Mouse (Mus musculus): ENCODE results near the gene Hsd3b7. TPM values are rescaled to one million over a fixed set of nuclear protein-coding genes. Genes with fewer than 3 reads are reported as not detected.
"Not testable (repeated sequence)": the region's sequence is repeated elsewhere in the genome, so short reads cannot be mapped to it uniquely, and the experiment has no call there.

The Hsd3b7 gene
- polyA plus RNA-seq, 1 experiment = 14.5 TPM

GRCm38 (mm10) chr7:127823236-127824171 lies 23.1 kb downstream of the Hsd3b7 start:
- no peak for TF ChIP-seq CTCF (IDR thresholded peaks at IDR 0.05; ENCODE audit: extremely low read depth, insufficient read depth, low read length)
- TF ChIP-seq POLR2A (IDR thresholded peaks at IDR 0.05; ENCODE audit: extremely low read depth, insufficient read depth, low read length) = no peak

GRCm38 (mm10) chr7:127824176-127824871 lies 23.9 kb downstream of the Hsd3b7 start, which contains the start of the genes Stx4a and Stx1b:
Gene Stx4a, plus strand, starts transcription at chr7:127824294.
Gene Stx1b, minus strand, starts transcription at chr7:127824549.
- peak; percentile 33; the same call in 1 of the 2 replicates for TF ChIP-seq POLR2A (IDR thresholded peaks at IDR 0.05; ENCODE audit: extremely low read depth, insufficient read depth, low read length)
- TF ChIP-seq CTCF (IDR thresholded peaks at IDR 0.05; ENCODE audit: extremely low read depth, insufficient read depth, low read length) = no peak

More at GRCm38 (mm10) chr7:127823236-127824171, 23.1 kb downstream of the Hsd3b7 start:
- Histone ChIP-seq H3K27ac (ENCODE audit: insufficient read depth, low read length) (peak overlapping the region; percentile 79), H3K4me3 (ENCODE audit: insufficient read depth, low read length) (peak overlapping the region; percentile 96), H3K4me1 (ENCODE audit: control insufficient read depth, insufficient read depth, low read length) (no peaks in the 10 kb centered on the region)

GRCm38 (mm10) chr7:127835550-127835949 lies 35.1 kb downstream of the Hsd3b7 start:
- TF ChIP-seq POLR2A (IDR thresholded peaks at IDR 0.05; ENCODE audit: extremely low read depth, insufficient read depth, low read length) = no peak
- no peak for TF ChIP-seq CTCF (IDR thresholded peaks at IDR 0.05; ENCODE audit: extremely low read depth, insufficient read depth, low read length)
- Histone ChIP-seq H3K27ac (ENCODE audit: insufficient read depth, low read length) (no peak overlapping the region), H3K4me3 (ENCODE audit: insufficient read depth, low read length) (no peak overlapping the region), H3K4me1 (ENCODE audit: control insufficient read depth, insufficient read depth, low read length) (no peaks in the 10 kb centered on the region)

More at GRCm38 (mm10) chr7:127824176-127824871, 23.9 kb downstream of the Hsd3b7 start, which contains the start of the genes Stx4a and Stx1b:
- peak within 1 kb of the TSS; percentile 96 for H3K4me3 ChIP-seq (ENCODE audit: insufficient read depth, low read length)
- H3K27ac ChIP-seq (ENCODE audit: insufficient read depth, low read length) = peak within 1 kb of the TSS; percentile 79
- H3K4me1 ChIP-seq (ENCODE audit: control insufficient read depth, insufficient read depth, low read length) = no peaks in the 10 kb centered on the region

GRCm38 (mm10) chr7:127837473-127837872 lies 37.1 kb downstream of the Hsd3b7 start:
- H3K4me3 ChIP-seq (ENCODE audit: insufficient read depth, low read length) = no peak overlapping the region
- TF ChIP-seq CTCF (IDR thresholded peaks at IDR 0.05; ENCODE audit: extremely low read depth, insufficient read depth, low read length) (no peak), POLR2A (IDR thresholded peaks at IDR 0.05; ENCODE audit: extremely low read depth, insufficient read depth, low read length) (no peak)
- no peaks in the 10 kb centered on the region for H3K4me1 ChIP-seq (ENCODE audit: control insufficient read depth, insufficient read depth, low read length)
- no peak overlapping the region for H3K27ac ChIP-seq (ENCODE audit: insufficient read depth, low read length)

- not testable (repeated sequence) for H3K27ac ChIP-seq (ENCODE audit: insufficient read depth, low read length); H3K4me3 ChIP-seq (ENCODE audit: insufficient read depth, low read length); H3K4me1 ChIP-seq (ENCODE audit: control insufficient read depth, insufficient read depth, low read length)
These were observed 37.5 kb downstream of the Hsd3b7 start for GRCm38 (mm10) chr7:127837878-127838277.

GRCm38 (mm10) chr7:127840031-127840430 lies 39.6 kb downstream of the Hsd3b7 start:
- not testable (repeated sequence) for H3K27ac ChIP-seq (ENCODE audit: insufficient read depth, low read length); H3K4me3 ChIP-seq (ENCODE audit: insufficient read depth, low read length); H3K4me1 ChIP-seq (ENCODE audit: control insufficient read depth, insufficient read depth, low read length)

GRCm38 (mm10) chr7:127840886-127841285 lies 40.5 kb downstream of the Hsd3b7 start:
- Histone ChIP-seq H3K4me1 (ENCODE audit: control insufficient read depth, insufficient read depth, low read length) (no peaks in the 10 kb centered on the region; the same call in 1 of the 2 replicates), H3K27ac (ENCODE audit: insufficient read depth, low read length) (peak overlapping the region; percentile 97), H3K4me3 (ENCODE audit: insufficient read depth, low read length) (peak overlapping the region; percentile 60)
- TF ChIP-seq POLR2A (IDR thresholded peaks at IDR 0.05; ENCODE audit: extremely low read depth, insufficient read depth, low read length) = peak; percentile 66
- TF ChIP-seq CTCF (IDR thresholded peaks at IDR 0.05; ENCODE audit: extremely low read depth, insufficient read depth, low read length) = no peak

GRCm38 (mm10) chr7:127841340-127842000 lies 41.1 kb downstream of the Hsd3b7 start:
- peak overlapping the region; percentile 60 for H3K4me3 ChIP-seq (ENCODE audit: insufficient read depth, low read length)
- TF ChIP-seq POLR2A (IDR thresholded peaks at IDR 0.05; ENCODE audit: extremely low read depth, insufficient read depth, low read length) (peak; percentile 79), CTCF (IDR thresholded peaks at IDR 0.05; ENCODE audit: extremely low read depth, insufficient read depth, low read length) (no peak)

GRCm38 (mm10) chr7:127842001-127842718 lies 41.8 kb downstream of the Hsd3b7 start:
- Histone ChIP-seq H3K27ac (ENCODE audit: insufficient read depth, low read length) (peak overlapping the region; percentile 77), H3K4me1 (ENCODE audit: control insufficient read depth, insufficient read depth, low read length) (no peaks in the 10 kb centered on the region; the same call in 1 of the 2 replicates), H3K4me3 (ENCODE audit: insufficient read depth, low read length) (peak overlapping the region; percentile 60)
- TF ChIP-seq CTCF (IDR thresholded peaks at IDR 0.05; ENCODE audit: extremely low read depth, insufficient read depth, low read length) (no peak), POLR2A (IDR thresholded peaks at IDR 0.05; ENCODE audit: extremely low read depth, insufficient read depth, low read length) (peak; percentile 76)

More at GRCm38 (mm10) chr7:127841340-127842000, 41.1 kb downstream of the Hsd3b7 start:
- peak overlapping the region; percentile 97 for H3K27ac ChIP-seq (ENCODE audit: insufficient read depth, low read length)
- no peaks in the 10 kb centered on the region; the same call in 1 of the 2 replicates for H3K4me1 ChIP-seq (ENCODE audit: control insufficient read depth, insufficient read depth, low read length)

Data from cortical plate, adult 2 months (tissue).